Mouse (Mus musculus) liver, embryonic 11.5 days (tissue): ENCODE data around the gene Elk1. TPM values are rescaled to one million over a fixed set of nuclear protein-coding genes. Genes with fewer than 3 reads are reported as not detected.
A peak's percentile ranks its signal among the peaks of the same experiment; 100 is the strongest.

Experiments used
- ATAC-seq: fragments of 200-750 bp; cut with Nextera tagmentation; replicated peaks from 2 replicates; pipeline ENCODE4 v1.8.0; 2017; ENCODE audit warnings: moderate number of reproducible peaks, mild to moderate bottlenecking, moderate TSS enrichment, moderate library complexity; ENCODE audit not compliant: low FRiP score
- DNase-seq: peaks from one replicate; pipeline ENCODE4 v3.0.0-alpha.2; 2017; ENCODE audit warnings: low spot score
- H3K27ac ChIP-seq: fragments of 300-500 bp; sonication (generic); 2 replicates; pipeline ENCODE4 v1.5.1; 2014; ENCODE audit warnings: mild to moderate bottlenecking, low read depth, low read length, control low read depth
- H3K27me3 ChIP-seq: fragments of 300-500 bp; sonication (generic); replicated peaks from 2 replicates; pipeline ENCODE4 v1.6.1; 2014; ENCODE audit warnings: low read length, mixed read lengths; ENCODE audit not compliant: control insufficient read depth, insufficient read depth
- H3K36me3 ChIP-seq: fragments of 300-500 bp; sonication (generic); 2 replicates; pipeline ENCODE4 v1.6.1; 2014; ENCODE audit warnings: mild to moderate bottlenecking, low read length, moderate library complexity, mixed read lengths; ENCODE audit not compliant: control insufficient read depth, insufficient read depth
- H3K4me1 ChIP-seq: fragments of 300-500 bp; sonication (generic); replicated peaks from 2 replicates; pipeline ENCODE4 v1.6.1; 2014; ENCODE audit warnings: low read length, mixed read lengths; ENCODE audit not compliant: control insufficient read depth, insufficient read depth
- H3K4me2 ChIP-seq: fragments of 300-500 bp; sonication (generic); 2 replicates; pipeline ENCODE4 v1.6.1; 2014; ENCODE audit warnings: mild to moderate bottlenecking, control low read depth, moderate library complexity
- H3K4me3 ChIP-seq: fragments of 300-500 bp; sonication (generic); 2 replicates; pipeline ENCODE4 v1.5.1; 2014; ENCODE audit warnings: low read depth, low read length, control low read depth
- H3K9ac ChIP-seq: fragments of 300-500 bp; sonication (generic); 2 replicates; pipeline ENCODE4 v1.6.1; 2014; ENCODE audit warnings: low read depth, low read length, control low read depth
- H3K9me3 ChIP-seq: fragments of 300-500 bp; sonication (generic); 2 replicates; pipeline ENCODE4 v1.6.1; 2016; ENCODE audit warnings: low read length, inconsistent platforms, mixed read lengths; ENCODE audit not compliant: control insufficient read depth
- WGBS: fragments of 180-500 bp; shearing (Covaris S2); extraction: QIAGEN DNeasy Blood & Tissue Kit; methylation state at CpG from one replicate; pipeline ENCODE4 v1.1.7; 2014; 5-methylcytosine and 5-hydroxymethylcytosine counted together
- polyA plus RNA-seq: library from polyadenylated mRNA; unstranded; fragments of >200 nt; fragmentation: Nextera tagmentation; extraction: Ambion mirVana; gene quantifications from 2 replicates; pipeline ENCODE4 v1.2.1, GENCODE M21; 2014

Gene Elk1
- polyA plus RNA-seq, 1 experiment from 2014 or later, result 4.1 TPM

DNA sequence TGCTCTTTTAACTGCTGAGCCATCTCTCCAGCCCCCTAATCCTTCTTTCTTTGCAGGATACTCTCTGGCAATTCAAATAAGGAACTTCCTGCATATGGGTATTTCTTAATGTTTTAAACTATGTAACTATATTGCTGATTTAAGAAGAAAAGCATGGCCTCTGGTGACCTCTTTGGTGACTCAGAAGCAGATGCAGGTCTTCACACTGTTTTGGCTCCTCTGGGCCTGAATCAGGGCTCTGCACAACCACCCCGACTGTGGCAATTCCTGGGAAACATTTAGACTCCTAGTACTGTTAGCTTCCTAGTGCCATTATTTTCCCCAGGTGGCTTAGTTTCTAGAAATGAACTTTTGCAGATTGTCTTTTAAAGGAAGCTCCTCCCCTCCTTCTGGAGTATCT, 26.9 kb downstream of the Elk1 start:
- WGBS, result 70% methylated on average over 1 of the region's 1 CpGs
- ATAC-seq, result no peak

DNA sequence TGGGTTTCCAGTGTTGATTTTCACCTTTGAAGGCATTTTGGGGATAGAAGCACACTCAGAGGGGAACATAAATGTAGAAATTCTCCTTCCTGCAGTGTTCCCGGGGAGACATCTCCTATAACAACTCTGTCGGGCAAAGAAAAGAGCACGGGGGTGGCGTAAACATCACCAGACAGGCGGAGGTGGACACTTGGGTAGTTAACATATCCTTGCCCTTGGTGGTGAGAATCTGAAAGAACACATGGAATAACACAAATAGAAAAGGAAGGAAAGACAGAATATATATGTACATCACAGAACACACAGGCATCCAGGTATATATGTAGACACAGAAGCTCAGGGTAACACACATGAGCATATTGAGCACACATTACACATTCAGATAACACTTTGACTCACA, 29.0 kb downstream of the Elk1 start:
- ATAC-seq, result no peak
- H3K36me3 ChIP-seq, result no peaks in the 10 kb centered on the region
- H3K9ac ChIP-seq, result no peak overlapping the region
- peak overlapping the region; percentile 75 for H3K4me2 ChIP-seq
- WGBS, result 39% methylated on average over 5 of the region's 5 CpGs
- no peak overlapping the region for H3K4me3 ChIP-seq
- H3K27ac ChIP-seq, result no peak overlapping the region
- H3K9me3 ChIP-seq, result no peaks in the 10 kb centered on the region
- no peaks in the 10 kb centered on the region for H3K4me1 ChIP-seq
- peaks cover 27% of the 10 kb centered on the region for H3K27me3 ChIP-seq
- DNase-seq, result no peak

More for the DNA sequence above, 26.9 kb downstream of the Elk1 start:
- Histone ChIP-seq H3K27me3 (peaks cover 24% of the 10 kb centered on the region), H3K4me2 (no peak overlapping the region), H3K36me3 (no peaks in the 10 kb centered on the region), H3K27ac (no peak overlapping the region), H3K4me3 (no peak overlapping the region), H3K4me1 (no peaks in the 10 kb centered on the region), H3K9me3 (no peaks in the 10 kb centered on the region), H3K9ac (no peak overlapping the region)
- DNase-seq, result no peak

GRCm38 (mm10) chrX:20920844-20921364, 29.5 kb downstream of the Elk1 start, which contains the start of gene Syn1:
TSS of gene Syn1 (minus strand) at chrX:20921004.
- peak within 1 kb of the TSS; percentile 75 for H3K4me2 ChIP-seq
- peak within 1 kb of the TSS; percentile 45 for H3K4me3 ChIP-seq
- no peak within 1 kb of the TSS for H3K9ac ChIP-seq
- no peak within 1 kb of the TSS for H3K27ac ChIP-seq
- ATAC-seq (peak; percentile 71), DNase-seq (peak; percentile 58)
- no peaks in the 10 kb centered on the region for H3K4me1 ChIP-seq
- H3K36me3 ChIP-seq, result no peaks in the 10 kb centered on the region
- peaks cover 27% of the 10 kb centered on the region for H3K27me3 ChIP-seq
- 9% methylated on average over 39 of the region's 44 CpGs for WGBS
- H3K9me3 ChIP-seq, result no peaks in the 10 kb centered on the region

DNA sequence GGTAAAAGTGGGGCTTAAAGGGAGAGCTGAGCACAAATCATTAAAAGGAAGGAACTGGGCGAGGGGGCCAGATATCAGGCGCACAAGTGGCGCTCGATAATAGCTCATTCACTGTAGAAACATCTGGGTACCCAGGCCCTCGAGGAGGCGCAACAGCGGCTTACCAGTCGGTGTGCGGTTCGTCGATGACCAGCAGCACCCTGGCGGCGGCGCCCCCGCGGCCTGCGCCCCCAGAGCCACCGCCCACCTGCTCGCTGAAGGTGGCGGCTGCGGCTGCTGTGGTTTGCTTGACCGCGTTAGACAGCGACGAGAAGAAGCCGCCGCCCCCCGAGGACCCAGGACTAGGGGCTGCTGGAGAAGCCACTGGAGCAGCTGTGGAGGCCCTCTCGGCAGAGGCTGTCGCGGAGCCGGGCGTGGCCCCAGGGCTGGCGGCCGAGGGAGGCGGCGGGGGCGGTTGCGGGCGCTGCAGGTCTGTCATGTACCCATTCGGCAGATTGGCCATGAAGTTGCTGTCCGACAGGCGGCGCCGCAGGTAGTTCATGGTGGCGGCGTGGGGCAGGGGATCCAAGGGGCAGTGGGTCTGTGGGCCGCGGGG, 30.1 kb downstream of the Elk1 start:
- no peak for ATAC-seq
- H3K9me3 ChIP-seq, result no peaks in the 10 kb centered on the region
- no peak overlapping the region for H3K9ac ChIP-seq
- peak overlapping the region; percentile 75 for H3K4me2 ChIP-seq
- 12% methylated on average over 48 of the region's 49 CpGs for WGBS
- H3K4me3 ChIP-seq, result peak overlapping the region; percentile 45
- no peaks in the 10 kb centered on the region for H3K36me3 ChIP-seq
- H3K27ac ChIP-seq, result no peak overlapping the region
- peaks cover 27% of the 10 kb centered on the region for H3K27me3 ChIP-seq
- no peaks in the 10 kb centered on the region for H3K4me1 ChIP-seq
- DNase-seq, result peak; percentile 31

GRCm38 (mm10) chrX:20915075-20915474, 35.3 kb downstream of the Elk1 start:
- H3K9ac ChIP-seq, result no peak overlapping the region
- no peak for DNase-seq
- H3K4me1 ChIP-seq, result no peaks in the 10 kb centered on the region
- H3K9me3 ChIP-seq, result no peaks in the 10 kb centered on the region
- H3K4me2 ChIP-seq, result no peak overlapping the region
- no peak for ATAC-seq
- peaks cover 14% of the 10 kb centered on the region for H3K27me3 ChIP-seq
- H3K4me3 ChIP-seq, result no peak overlapping the region
- no peaks in the 10 kb centered on the region for H3K36me3 ChIP-seq
- H3K27ac ChIP-seq, result no peak overlapping the region

DNA sequence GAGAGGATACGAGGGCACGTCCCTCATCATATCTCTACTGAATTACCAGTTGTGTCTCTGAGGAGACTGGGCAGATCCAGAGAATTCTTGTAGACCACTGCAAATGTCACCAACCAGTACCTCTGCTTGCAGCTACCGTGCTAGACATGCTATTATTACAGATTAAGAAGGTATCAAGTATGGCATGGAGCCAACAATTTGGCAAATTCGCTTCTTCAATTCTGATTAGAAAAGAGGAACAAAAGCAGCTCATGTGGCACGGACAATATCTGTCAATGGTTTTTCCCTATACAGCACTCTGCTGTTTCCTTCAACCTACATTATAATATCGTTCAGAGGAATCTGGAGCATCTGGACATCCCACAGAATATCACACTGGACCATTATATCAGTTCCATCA, 36.7 kb downstream of the Elk1 start:
- no peaks in the 10 kb centered on the region for H3K4me1 ChIP-seq
- WGBS, result 77% methylated on average over 6 of the region's 6 CpGs
- no peak overlapping the region for H3K27ac ChIP-seq
- no peak overlapping the region for H3K9ac ChIP-seq
- no peaks in the 10 kb centered on the region for H3K36me3 ChIP-seq
- no peak for ATAC-seq
- peaks cover 5% of the 10 kb centered on the region for H3K27me3 ChIP-seq
- no peaks in the 10 kb centered on the region for H3K9me3 ChIP-seq
- no peak overlapping the region for H3K4me2 ChIP-seq
- no peak overlapping the region for H3K4me3 ChIP-seq
- DNase-seq, result no peak

GRCm38 (mm10) chrX:20910074-20910473, 40.3 kb downstream of the Elk1 start:
- 44% methylated on average over 3 of the region's 3 CpGs for WGBS
- Histone ChIP-seq H3K27me3 (no peaks in the 10 kb centered on the region), H3K27ac (no peak overlapping the region), H3K36me3 (no peaks in the 10 kb centered on the region), H3K4me2 (no peak overlapping the region), H3K4me3 (no peak overlapping the region), H3K9ac (no peak overlapping the region), H3K4me1 (no peaks in the 10 kb centered on the region), H3K9me3 (no peaks in the 10 kb centered on the region)
- DNase-seq (no peak), ATAC-seq (no peak)

Other genes with a start within 250 kb of the Elk1 start
- 33.0 and 36.3 TPM in 2 replicates for gene Usp11, start 246.7 kb downstream of the Elk1 start, polyA plus RNA-seq
- 83.7 and 84.4 TPM in 2 replicates for gene Araf, start 152.8 kb downstream of the Elk1 start, polyA plus RNA-seq
- 8.8 and 10.6 TPM in 2 replicates for gene Timp1, start 80.4 kb downstream of the Elk1 start, polyA plus RNA-seq
- 0.48 and 0.60 TPM in 2 replicates for gene Syn1, start 29.6 kb downstream of the Elk1 start, polyA plus RNA-seq
- gene Cfp, start 19.1 kb downstream of the Elk1 start, polyA plus RNA-seq, result 11.5 and 12.0 TPM in 2 replicates
- 62.7 and 66.7 TPM in 2 replicates for gene Uxt, start 11.4 kb upstream of the Elk1 start, polyA plus RNA-seq
- 4.5 TPM in 2 replicates for gene Zfp182, start 111.7 kb upstream of the Elk1 start, polyA plus RNA-seq
- not detected in 2 replicates for gene Spaca5, start 117.8 kb upstream of the Elk1 start, polyA plus RNA-seq
- gene Zfp300, start 138.9 kb upstream of the Elk1 start, polyA plus RNA-seq, result 0.33 and 0.48 TPM in 2 replicates
- gene Ssxa1, start 165.2 kb upstream of the Elk1 start, polyA plus RNA-seq, result not detected in 2 replicates
- gene Gm21876, start 225.0 kb upstream of the Elk1 start, polyA plus RNA-seq, result not detected in 2 replicates